21 mouse cellular contexts compared by ENCODE assay signal in the genomic region with DNA sequence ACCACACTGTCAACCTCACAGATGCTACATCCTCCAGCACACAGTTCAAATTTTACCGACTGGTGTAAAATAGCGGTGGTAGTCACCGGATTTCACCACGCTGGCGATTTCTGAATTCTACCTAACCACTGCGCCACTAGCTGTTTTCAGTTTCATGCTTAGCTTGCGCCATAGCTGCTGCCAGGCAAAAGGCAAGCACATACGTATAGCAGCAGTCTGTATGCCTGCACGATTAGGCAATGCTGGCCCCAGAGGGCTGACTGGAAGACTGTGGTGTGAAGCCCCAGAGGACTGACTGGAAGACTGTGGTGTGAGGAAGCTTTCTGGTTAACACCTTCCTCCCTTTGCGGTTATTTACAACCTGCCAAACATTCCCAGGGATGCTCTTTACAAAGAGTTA.
"Had no signal": no experiment of that assay in that cellular context is flagged by ENCODE, and none has a peak within 500 bp of the region (broad histone marks: within the 10 kb centered on the region; RNA-seq: fewer than 3 reads in every experiment).

No protein-coding gene starts in this region.

- DNase-seq: kidney, postnatal 25 days; layer of hippocampus, adult 9-11 months; liver; lung, adult 18-20 months; lung, postnatal 10 days; lung, postnatal 36 days; right cerebral cortex, adult 18-20 months; right cerebral cortex, postnatal 14 days; right cerebral cortex, postnatal 4 days; thymus, adult 2 months; thymus, postnatal 25 days had no signal

- ATAC-seq: liver, embryonic 12.5 days; midbrain, embryonic 13.5 days; midbrain, embryonic 16.5 days had no signal

- H3K9ac ChIP-seq: limb, embryonic 13.5 days; liver, embryonic 12.5 days; liver, embryonic 15.5 days; lung, embryonic 15.5 days; midbrain, embryonic 13.5 days had no signal

- H3K27ac ChIP-seq: kidney, postnatal 0 days; layer of hippocampus, adult 2 months; limb, embryonic 10.5 days; limb, embryonic 13.5 days; liver, embryonic 12.5 days; liver, embryonic 15.5 days; lung, embryonic 15.5 days; midbrain, embryonic 13.5 days; stomach, postnatal 0 days had no signal

- H3K4me3 ChIP-seq: layer of hippocampus, adult 2 months; limb, embryonic 10.5 days; limb, embryonic 13.5 days; liver, embryonic 12.5 days; liver, embryonic 15.5 days; lung, embryonic 15.5 days; midbrain, embryonic 13.5 days had no signal

- H3K4me1 ChIP-seq: limb, embryonic 10.5 days; liver, embryonic 15.5 days; midbrain, embryonic 13.5 days had no signal

- H3K9me3 ChIP-seq: limb, embryonic 10.5 days; limb, embryonic 13.5 days; liver, embryonic 12.5 days; liver, embryonic 15.5 days; lung, embryonic 15.5 days; midbrain, embryonic 13.5 days had no signal

- H3K27me3 ChIP-seq: limb, embryonic 13.5 days; liver, embryonic 12.5 days; liver, embryonic 15.5 days; lung, embryonic 15.5 days; midbrain, embryonic 13.5 days had no signal

- H3K4me2 ChIP-seq: limb, embryonic 13.5 days; liver, embryonic 12.5 days; liver, embryonic 15.5 days; lung, embryonic 15.5 days; midbrain, embryonic 13.5 days had no signal
